Mouse (Mus musculus): Measurements from ENCODE around the gene Ccdc187. TPM values are rescaled to one million over a fixed set of nuclear protein-coding genes. Genes with fewer than 3 reads are reported as not detected.

Gene Ccdc187
- polyA plus RNA-seq, 1 experiment from 2014 or later: 0.13 TPM

DNA sequence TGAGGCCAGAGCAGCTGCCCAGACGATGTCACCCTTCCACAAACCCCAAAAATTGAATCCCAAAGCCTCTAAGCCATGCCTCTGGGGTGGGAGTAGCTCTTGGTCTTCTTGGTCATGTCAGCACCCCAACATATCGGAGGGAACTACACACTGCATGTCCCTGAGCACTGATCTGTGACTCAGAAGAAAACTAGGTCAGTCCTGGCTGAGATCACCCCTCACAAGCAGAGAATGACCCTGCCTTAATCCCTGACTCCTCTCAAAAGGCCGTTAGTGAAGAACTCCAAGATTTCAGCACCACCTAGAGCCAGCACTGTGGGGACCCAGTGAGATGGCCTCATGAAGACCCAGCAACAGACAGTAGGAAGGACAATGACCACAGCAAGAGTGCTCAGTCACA lies 26.1 kb downstream of the Ccdc187 start:
- no peaks in the 10 kb centered on the region for H3K36me3 ChIP-seq (ENCODE audit: control insufficient read depth, insufficient read depth)
- no peak for ATAC-seq (replicated peaks; ENCODE audit: extremely low read depth, insufficient read depth, low FRiP score)
- 64% methylated on average over 3 of the region's 3 CpGs for WGBS
- no peaks in the 10 kb centered on the region for H3K27me3 ChIP-seq (ENCODE audit: control insufficient read depth, insufficient read depth, low read length)
- no peak overlapping the region for H3K9ac ChIP-seq (ENCODE audit: low read length)
- peaks cover 2% of the 10 kb centered on the region; the same call in 1 of the 2 replicates for H3K4me1 ChIP-seq (ENCODE audit: control insufficient read depth, insufficient read depth, low read length)
- no peak overlapping the region for H3K4me3 ChIP-seq (ENCODE audit: low read length)
- H3K9me3 ChIP-seq (replicated peaks; ENCODE audit: control insufficient read depth, low read length): no peaks in the 10 kb centered on the region
- no peak overlapping the region for H3K27ac ChIP-seq (ENCODE audit: low read length)
- H3K4me2 ChIP-seq (ENCODE audit: low read depth, low read length): no peak overlapping the region

DNA sequence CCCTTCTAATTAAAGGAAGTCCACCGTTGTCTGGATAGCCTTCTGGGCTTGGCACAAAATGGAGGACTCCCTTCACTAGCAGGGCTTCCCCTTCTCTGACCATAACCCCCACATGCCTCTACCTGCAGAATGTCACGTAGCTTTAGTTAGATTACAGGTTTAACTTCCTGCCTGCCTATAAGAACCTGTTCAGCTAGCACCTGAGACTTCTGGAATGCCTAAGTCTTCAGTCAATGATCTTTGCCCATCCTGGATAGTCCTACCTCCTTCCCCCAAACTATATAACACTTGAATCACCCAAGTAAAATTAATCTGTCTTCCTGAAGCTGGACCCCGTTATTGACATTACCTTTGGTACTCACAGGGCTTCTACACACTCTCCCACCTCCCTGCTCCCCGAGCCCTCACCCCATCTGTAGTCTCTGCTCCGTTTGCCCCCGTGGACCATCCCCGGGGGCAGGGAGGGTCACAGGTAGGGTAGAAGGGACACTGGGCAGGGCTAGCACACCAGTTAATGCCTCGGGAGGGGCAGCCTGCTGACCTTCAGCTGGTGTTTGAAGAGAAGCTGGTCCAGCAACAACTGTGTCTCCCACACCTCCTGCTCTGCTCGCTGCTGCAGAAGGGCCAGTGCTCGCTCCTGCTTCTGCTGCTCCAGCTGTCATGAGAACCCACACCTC lies 28.2 kb downstream of the Ccdc187 start:
- Histone ChIP-seq H3K9me3 (replicated peaks; ENCODE audit: control insufficient read depth, low read length) (no peaks in the 10 kb centered on the region), H3K4me3 (ENCODE audit: low read length) (no peak overlapping the region), H3K27me3 (ENCODE audit: control insufficient read depth, insufficient read depth, low read length) (no peaks in the 10 kb centered on the region), H3K36me3 (ENCODE audit: control insufficient read depth, insufficient read depth) (no peaks in the 10 kb centered on the region), H3K4me1 (ENCODE audit: control insufficient read depth, insufficient read depth, low read length) (peaks cover 2% of the 10 kb centered on the region; the same call in 1 of the 2 replicates), H3K4me2 (ENCODE audit: low read depth, low read length) (no peak overlapping the region), H3K27ac (ENCODE audit: low read length) (no peak overlapping the region), H3K9ac (ENCODE audit: low read length) (no peak overlapping the region)
- WGBS: 78% methylated on average over 10 of the region's 10 CpGs
- ATAC-seq (replicated peaks; ENCODE audit: extremely low read depth, insufficient read depth, low FRiP score): no peak

GRCm38 (mm10) chr2:26265095-26265494 lies 29.3 kb downstream of the Ccdc187 start:
- no peaks in the 10 kb centered on the region for H3K9me3 ChIP-seq (replicated peaks; ENCODE audit: control insufficient read depth, low read length)

DNA sequence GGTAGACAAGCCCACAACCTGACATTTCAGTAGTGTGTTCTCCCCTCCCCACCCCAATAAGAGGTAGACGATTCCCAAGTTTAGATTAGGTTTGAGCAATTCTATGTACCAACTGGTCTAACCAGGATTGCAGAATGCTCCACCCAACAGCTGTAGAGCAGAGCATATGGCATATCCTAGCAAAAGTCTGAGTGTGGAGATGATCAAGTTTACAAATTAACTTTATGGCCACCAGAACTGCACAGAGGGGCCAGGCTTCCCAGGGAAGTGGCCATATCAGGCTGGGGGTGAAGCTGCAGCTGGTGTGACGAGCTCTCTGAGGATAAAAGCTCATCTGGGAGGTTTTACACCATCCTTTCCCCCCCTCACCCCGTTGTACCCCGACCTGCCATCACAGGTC lies 29.7 kb downstream of the Ccdc187 start:
- no peak overlapping the region for H3K27ac ChIP-seq (ENCODE audit: low read length)
- peaks cover 2% of the 10 kb centered on the region; the same call in 1 of the 2 replicates for H3K4me1 ChIP-seq (ENCODE audit: control insufficient read depth, insufficient read depth, low read length)
- no peak overlapping the region for H3K9ac ChIP-seq (ENCODE audit: low read length)
- no peaks in the 10 kb centered on the region for H3K9me3 ChIP-seq (replicated peaks; ENCODE audit: control insufficient read depth, low read length)
- ATAC-seq (replicated peaks; ENCODE audit: extremely low read depth, insufficient read depth, low FRiP score): no peak
- no peaks in the 10 kb centered on the region for H3K27me3 ChIP-seq (ENCODE audit: control insufficient read depth, insufficient read depth, low read length)
- H3K36me3 ChIP-seq (ENCODE audit: control insufficient read depth, insufficient read depth): no peaks in the 10 kb centered on the region
- H3K4me3 ChIP-seq (ENCODE audit: low read length): no peak overlapping the region
- 79% methylated on average over 4 of the region's 4 CpGs for WGBS
- H3K4me2 ChIP-seq (ENCODE audit: low read depth, low read length): no peak overlapping the region

More at GRCm38 (mm10) chr2:26265095-26265494, 29.3 kb downstream of the Ccdc187 start:
- no peaks in the 10 kb centered on the region for H3K27me3 ChIP-seq (ENCODE audit: control insufficient read depth, insufficient read depth, low read length)
- peaks cover 2% of the 10 kb centered on the region; the same call in 1 of the 2 replicates for H3K4me1 ChIP-seq (ENCODE audit: control insufficient read depth, insufficient read depth, low read length)
- ATAC-seq (replicated peaks; ENCODE audit: extremely low read depth, insufficient read depth, low FRiP score): no peak
- H3K4me2 ChIP-seq (ENCODE audit: low read depth, low read length): no peak overlapping the region
- H3K9ac ChIP-seq (ENCODE audit: low read length): no peak overlapping the region
- no peak overlapping the region for H3K4me3 ChIP-seq (ENCODE audit: low read length)
- H3K27ac ChIP-seq (ENCODE audit: low read length): no peak overlapping the region
- H3K36me3 ChIP-seq (ENCODE audit: control insufficient read depth, insufficient read depth): no peaks in the 10 kb centered on the region
- WGBS: 59% methylated on average over 2 of the region's 2 CpGs

GRCm38 (mm10) chr2:26257315-26258096 lies 36.9 kb downstream of the Ccdc187 start:
- no peak overlapping the region for H3K27ac ChIP-seq (ENCODE audit: low read length)
- no peak overlapping the region for H3K4me2 ChIP-seq (ENCODE audit: low read depth, low read length)
- WGBS: 78% methylated on average over 16 of the region's 16 CpGs
- no peak overlapping the region for H3K4me3 ChIP-seq (ENCODE audit: low read length)
- H3K4me1 ChIP-seq (ENCODE audit: control insufficient read depth, insufficient read depth, low read length): no peaks in the 10 kb centered on the region
- no peaks in the 10 kb centered on the region for H3K27me3 ChIP-seq (ENCODE audit: control insufficient read depth, insufficient read depth, low read length)
- H3K36me3 ChIP-seq (ENCODE audit: control insufficient read depth, insufficient read depth): no peaks in the 10 kb centered on the region
- no peak for ATAC-seq (replicated peaks; ENCODE audit: extremely low read depth, insufficient read depth, low FRiP score)
- no peaks in the 10 kb centered on the region for H3K9me3 ChIP-seq (replicated peaks; ENCODE audit: control insufficient read depth, low read length)
- H3K9ac ChIP-seq (ENCODE audit: low read length): no peak overlapping the region

GRCm38 (mm10) chr2:26254816-26255215 lies 39.5 kb downstream of the Ccdc187 start:
- Histone ChIP-seq H3K27me3 (ENCODE audit: control insufficient read depth, insufficient read depth, low read length) (no peaks in the 10 kb centered on the region), H3K4me2 (ENCODE audit: low read depth, low read length) (no peak overlapping the region), H3K27ac (ENCODE audit: low read length) (no peak overlapping the region), H3K9ac (ENCODE audit: low read length) (no peak overlapping the region), H3K9me3 (replicated peaks; ENCODE audit: control insufficient read depth, low read length) (no peaks in the 10 kb centered on the region), H3K36me3 (ENCODE audit: control insufficient read depth, insufficient read depth) (no peaks in the 10 kb centered on the region), H3K4me1 (ENCODE audit: control insufficient read depth, insufficient read depth, low read length) (no peaks in the 10 kb centered on the region), H3K4me3 (ENCODE audit: low read length) (no peak overlapping the region)
- ATAC-seq (replicated peaks; ENCODE audit: extremely low read depth, insufficient read depth, low FRiP score): no peak
- 64% methylated on average over 4 of the region's 4 CpGs for WGBS

- H3K27me3 ChIP-seq (ENCODE audit: control insufficient read depth, insufficient read depth, low read length): no peaks in the 10 kb centered on the region
Measured at GRCm38 (mm10) chr2:26252514-26253206, 41.7 kb downstream of the Ccdc187 start.

DNA sequence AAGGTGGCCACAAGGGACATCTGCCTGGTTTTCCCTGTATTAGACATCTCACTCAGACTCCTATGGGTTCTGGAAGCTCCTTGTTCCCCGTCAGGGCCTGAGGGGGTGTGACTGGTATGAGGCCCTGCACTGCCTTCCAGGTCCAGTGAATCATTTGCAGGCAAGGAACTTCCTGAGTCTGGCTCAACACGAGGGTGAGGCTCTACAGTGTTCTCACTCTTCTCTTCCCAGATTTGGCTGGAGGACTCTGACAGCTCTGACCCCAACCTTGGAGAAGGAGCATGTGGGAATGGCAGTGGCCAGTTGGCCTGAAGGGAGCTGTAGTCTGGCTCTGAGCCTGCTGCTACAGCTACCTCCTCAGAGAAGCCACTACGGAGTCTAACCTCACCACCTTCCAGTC lies 46.8 kb downstream of the Ccdc187 start:
- Histone ChIP-seq H3K36me3 (ENCODE audit: control insufficient read depth, insufficient read depth) (no peaks in the 10 kb centered on the region), H3K4me1 (ENCODE audit: control insufficient read depth, insufficient read depth, low read length) (no peaks in the 10 kb centered on the region), H3K27ac (ENCODE audit: low read length) (no peak overlapping the region), H3K4me3 (ENCODE audit: low read length) (no peak overlapping the region), H3K4me2 (ENCODE audit: low read depth, low read length) (no peak overlapping the region), H3K27me3 (ENCODE audit: control insufficient read depth, insufficient read depth, low read length) (no peaks in the 10 kb centered on the region), H3K9ac (ENCODE audit: low read length) (no peak overlapping the region), H3K9me3 (replicated peaks; ENCODE audit: control insufficient read depth, low read length) (no peaks in the 10 kb centered on the region)
- WGBS: 47% methylated on average over 3 of the region's 3 CpGs
- ATAC-seq (replicated peaks; ENCODE audit: extremely low read depth, insufficient read depth, low FRiP score): no peak

More at GRCm38 (mm10) chr2:26252514-26253206, 41.7 kb downstream of the Ccdc187 start:
- Histone ChIP-seq H3K4me3 (ENCODE audit: low read length) (no peak overlapping the region), H3K4me2 (ENCODE audit: low read depth, low read length) (no peak overlapping the region), H3K9ac (ENCODE audit: low read length) (no peak overlapping the region), H3K9me3 (replicated peaks; ENCODE audit: control insufficient read depth, low read length) (no peaks in the 10 kb centered on the region), H3K36me3 (ENCODE audit: control insufficient read depth, insufficient read depth) (no peaks in the 10 kb centered on the region), H3K4me1 (ENCODE audit: control insufficient read depth, insufficient read depth, low read length) (no peaks in the 10 kb centered on the region), H3K27ac (ENCODE audit: low read length) (no peak overlapping the region)
- WGBS: 55% methylated on average over 8 of the region's 8 CpGs
- no peak for ATAC-seq (replicated peaks; ENCODE audit: extremely low read depth, insufficient read depth, low FRiP score)

GRCm38 (mm10) chr2:26240841-26241240 lies 53.5 kb downstream of the Ccdc187 start:
- no peak overlapping the region for H3K4me2 ChIP-seq (ENCODE audit: low read depth, low read length)
- H3K9ac ChIP-seq (ENCODE audit: low read length): no peak overlapping the region
- 62% methylated on average over 3 of the region's 3 CpGs for WGBS
- no peaks in the 10 kb centered on the region for H3K9me3 ChIP-seq (replicated peaks; ENCODE audit: control insufficient read depth, low read length)
- no peaks in the 10 kb centered on the region for H3K27me3 ChIP-seq (ENCODE audit: control insufficient read depth, insufficient read depth, low read length)
- no peak overlapping the region for H3K4me3 ChIP-seq (ENCODE audit: low read length)
- peaks cover 3% of the 10 kb centered on the region; the same call in 1 of the 2 replicates for H3K4me1 ChIP-seq (ENCODE audit: control insufficient read depth, insufficient read depth, low read length)
- no peak overlapping the region for H3K27ac ChIP-seq (ENCODE audit: low read length)
- H3K36me3 ChIP-seq (ENCODE audit: control insufficient read depth, insufficient read depth): no peaks in the 10 kb centered on the region
- no peak for ATAC-seq (replicated peaks; ENCODE audit: extremely low read depth, insufficient read depth, low FRiP score)
